Mouse (Mus musculus): Measurements from ENCODE around the gene Arhgap25. TPM values are rescaled to one million over a fixed set of nuclear protein-coding genes. Genes with fewer than 3 reads are reported as not detected.
"Not testable (repeated sequence)": the region's sequence is repeated elsewhere in the genome, so short reads cannot be mapped to it uniquely, and the experiment has no call there.

The Arhgap25 gene
- polyA plus RNA-seq, 1 experiment from 2014 or later: 4.9 TPM

GRCm38 (mm10) chr6:87527846-87528557, 5.1 kb downstream of the Arhgap25 start:
- H3K4me3 ChIP-seq (ENCODE audit: low read depth, low read length): no peak overlapping the region
- H3K9ac ChIP-seq (ENCODE audit: low read depth, low read length): no peak overlapping the region
- H3K36me3 ChIP-seq (ENCODE audit: control insufficient read depth, insufficient read depth, low read length): no peaks in the 10 kb centered on the region
- no peaks in the 10 kb centered on the region for H3K9me3 ChIP-seq (ENCODE audit: control insufficient read depth, low read length)
- peaks cover 2% of the 10 kb centered on the region; the same call in 1 of the 2 replicates for H3K4me1 ChIP-seq (ENCODE audit: control insufficient read depth, insufficient read depth, low read length)
- H3K27me3 ChIP-seq (replicated peaks; ENCODE audit: control insufficient read depth, insufficient read depth, low read length): no peaks in the 10 kb centered on the region; the same call in 1 of the 2 replicates
- WGBS: 88% methylated on average over 6 of the region's 6 CpGs
- H3K4me2 ChIP-seq (ENCODE audit: low read depth, low read length): no peak overlapping the region
- DNase-seq (ENCODE audit: low spot score) (no peak), ATAC-seq (ENCODE audit: low read depth) (no peak)
- no peak overlapping the region for H3K27ac ChIP-seq (replicated peaks; ENCODE audit: low read depth, low read length)

- WGBS: 88% methylated on average over 4 of the region's 4 CpGs
- no peaks in the 10 kb centered on the region for H3K4me1 ChIP-seq (ENCODE audit: control insufficient read depth, insufficient read depth, low read length)
- no peak overlapping the region for H3K27ac ChIP-seq (replicated peaks; ENCODE audit: low read depth, low read length)
- ATAC-seq (ENCODE audit: low read depth): no peak
- DNase-seq (ENCODE audit: low spot score): no peak
- H3K4me3 ChIP-seq (ENCODE audit: low read depth, low read length): no peak overlapping the region
- no peaks in the 10 kb centered on the region; the same call in 1 of the 2 replicates for H3K27me3 ChIP-seq (replicated peaks; ENCODE audit: control insufficient read depth, insufficient read depth, low read length)
- no peak overlapping the region for H3K4me2 ChIP-seq (ENCODE audit: low read depth, low read length)
- no peak overlapping the region for H3K9ac ChIP-seq (ENCODE audit: low read depth, low read length)
- no peaks in the 10 kb centered on the region for H3K9me3 ChIP-seq (ENCODE audit: control insufficient read depth, low read length)
- H3K36me3 ChIP-seq (ENCODE audit: control insufficient read depth, insufficient read depth, low read length): no peaks in the 10 kb centered on the region
Measured at GRCm38 (mm10) chr6:87527366-87527765, 5.7 kb downstream of the Arhgap25 start.

- Histone ChIP-seq H3K27me3 (replicated peaks; ENCODE audit: control insufficient read depth, insufficient read depth, low read length) (no peaks in the 10 kb centered on the region; the same call in 1 of the 2 replicates), H3K4me3 (ENCODE audit: low read depth, low read length) (no peak overlapping the region), H3K9me3 (ENCODE audit: control insufficient read depth, low read length) (no peaks in the 10 kb centered on the region), H3K4me1 (ENCODE audit: control insufficient read depth, insufficient read depth, low read length) (no peaks in the 10 kb centered on the region), H3K36me3 (ENCODE audit: control insufficient read depth, insufficient read depth, low read length) (no peaks in the 10 kb centered on the region), H3K9ac (ENCODE audit: low read depth, low read length) (no peak overlapping the region), H3K4me2 (ENCODE audit: low read depth, low read length) (no peak overlapping the region), H3K27ac (replicated peaks; ENCODE audit: low read depth, low read length) (no peak overlapping the region)
- WGBS: 83% methylated on average over 10 of the region's 10 CpGs
- ATAC-seq (ENCODE audit: low read depth) (no peak), DNase-seq (ENCODE audit: low spot score) (no peak)
Measured at GRCm38 (mm10) chr6:87525126-87525525, 7.9 kb downstream of the Arhgap25 start.

- Histone ChIP-seq H3K27me3 (replicated peaks; ENCODE audit: control insufficient read depth, insufficient read depth, low read length) (no peaks in the 10 kb centered on the region; the same call in 1 of the 2 replicates), H3K36me3 (ENCODE audit: control insufficient read depth, insufficient read depth, low read length) (no peaks in the 10 kb centered on the region), H3K9me3 (ENCODE audit: control insufficient read depth, low read length) (no peaks in the 10 kb centered on the region), H3K4me2 (ENCODE audit: low read depth, low read length) (no peak overlapping the region), H3K4me1 (ENCODE audit: control insufficient read depth, insufficient read depth, low read length) (no peaks in the 10 kb centered on the region), H3K9ac (ENCODE audit: low read depth, low read length) (no peak overlapping the region), H3K4me3 (ENCODE audit: low read depth, low read length) (no peak overlapping the region), H3K27ac (replicated peaks; ENCODE audit: low read depth, low read length) (no peak overlapping the region)
- 92% methylated on average over 4 of the region's 4 CpGs for WGBS
- ATAC-seq (ENCODE audit: low read depth) (no peak), DNase-seq (ENCODE audit: low spot score) (no peak)
Measured at GRCm38 (mm10) chr6:87524281-87524680, 8.8 kb downstream of the Arhgap25 start.

- Histone ChIP-seq H3K27ac (replicated peaks; ENCODE audit: low read depth, low read length) (no peak overlapping the region), H3K36me3 (ENCODE audit: control insufficient read depth, insufficient read depth, low read length) (no peaks in the 10 kb centered on the region), H3K9me3 (ENCODE audit: control insufficient read depth, low read length) (no peaks in the 10 kb centered on the region), H3K4me1 (ENCODE audit: control insufficient read depth, insufficient read depth, low read length) (no peaks in the 10 kb centered on the region), H3K27me3 (replicated peaks; ENCODE audit: control insufficient read depth, insufficient read depth, low read length) (no peaks in the 10 kb centered on the region; the same call in 1 of the 2 replicates), H3K4me2 (ENCODE audit: low read depth, low read length) (no peak overlapping the region), H3K9ac (ENCODE audit: low read depth, low read length) (no peak overlapping the region), H3K4me3 (ENCODE audit: low read depth, low read length) (no peak overlapping the region)
- DNase-seq (ENCODE audit: low spot score): no peak
- no peak for ATAC-seq (ENCODE audit: low read depth)
- WGBS: 56% methylated on average over 7 of the region's 7 CpGs
Measured at GRCm38 (mm10) chr6:87523736-87524135, 9.3 kb downstream of the Arhgap25 start.

GRCm38 (mm10) chr6:87523085-87523484, 10.0 kb downstream of the Arhgap25 start:
- no peak overlapping the region for H3K9ac ChIP-seq (ENCODE audit: low read depth, low read length)
- no peaks in the 10 kb centered on the region for H3K4me1 ChIP-seq (ENCODE audit: control insufficient read depth, insufficient read depth, low read length)
- no peak for ATAC-seq (ENCODE audit: low read depth)
- DNase-seq (ENCODE audit: low spot score): no peak
- WGBS: 66% methylated on average over 2 of the region's 2 CpGs
- no peak overlapping the region for H3K4me3 ChIP-seq (ENCODE audit: low read depth, low read length)
- H3K9me3 ChIP-seq (ENCODE audit: control insufficient read depth, low read length): no peaks in the 10 kb centered on the region
- H3K27me3 ChIP-seq (replicated peaks; ENCODE audit: control insufficient read depth, insufficient read depth, low read length): no peaks in the 10 kb centered on the region
- no peaks in the 10 kb centered on the region for H3K36me3 ChIP-seq (ENCODE audit: control insufficient read depth, insufficient read depth, low read length)
- no peak overlapping the region for H3K4me2 ChIP-seq (ENCODE audit: low read depth, low read length)
- no peak overlapping the region for H3K27ac ChIP-seq (replicated peaks; ENCODE audit: low read depth, low read length)

- 19% methylated on average over 3 of the region's 3 CpGs for WGBS
- Histone ChIP-seq H3K27me3 (replicated peaks; ENCODE audit: control insufficient read depth, insufficient read depth, low read length) (no peaks in the 10 kb centered on the region), H3K4me3 (ENCODE audit: low read depth, low read length) (no peak overlapping the region), H3K9ac (ENCODE audit: low read depth, low read length) (no peak overlapping the region), H3K27ac (replicated peaks; ENCODE audit: low read depth, low read length) (no peak overlapping the region), H3K4me1 (ENCODE audit: control insufficient read depth, insufficient read depth, low read length) (no peaks in the 10 kb centered on the region), H3K36me3 (ENCODE audit: control insufficient read depth, insufficient read depth, low read length) (no peaks in the 10 kb centered on the region), H3K4me2 (ENCODE audit: low read depth, low read length) (no peak overlapping the region), H3K9me3 (ENCODE audit: control insufficient read depth, low read length) (peaks cover 2% of the 10 kb centered on the region; the same call in 1 of the 2 replicates)
- DNase-seq (ENCODE audit: low spot score) (peak; percentile 65), ATAC-seq (ENCODE audit: low read depth) (no peak)
Measured at GRCm38 (mm10) chr6:87522236-87522635, 10.8 kb downstream of the Arhgap25 start.

- ATAC-seq (ENCODE audit: low read depth): not testable (repeated sequence)
- WGBS: 82% methylated on average over 6 of the region's 6 CpGs
Measured at GRCm38 (mm10) chr6:87521705-87522104, 11.4 kb downstream of the Arhgap25 start.

GRCm38 (mm10) chr6:87520572-87520971, 12.5 kb downstream of the Arhgap25 start:
- WGBS: 74% methylated on average over 8 of the region's 8 CpGs
- DNase-seq (ENCODE audit: low spot score) (peak; percentile 10), ATAC-seq (ENCODE audit: low read depth) (no peak)
- Histone ChIP-seq H3K9ac (ENCODE audit: low read depth, low read length) (no peak overlapping the region), H3K4me1 (ENCODE audit: control insufficient read depth, insufficient read depth, low read length) (no peaks in the 10 kb centered on the region), H3K27me3 (replicated peaks; ENCODE audit: control insufficient read depth, insufficient read depth, low read length) (no peaks in the 10 kb centered on the region), H3K4me3 (ENCODE audit: low read depth, low read length) (no peak overlapping the region), H3K27ac (replicated peaks; ENCODE audit: low read depth, low read length) (no peak overlapping the region), H3K4me2 (ENCODE audit: low read depth, low read length) (no peak overlapping the region), H3K9me3 (ENCODE audit: control insufficient read depth, low read length) (peaks cover 3% of the 10 kb centered on the region; the same call in 1 of the 2 replicates), H3K36me3 (ENCODE audit: control insufficient read depth, insufficient read depth, low read length) (no peaks in the 10 kb centered on the region)

More at GRCm38 (mm10) chr6:87521705-87522104, 11.4 kb downstream of the Arhgap25 start:
- not testable (repeated sequence) for H3K9ac ChIP-seq (ENCODE audit: low read depth, low read length); H3K4me1 ChIP-seq (ENCODE audit: control insufficient read depth, insufficient read depth, low read length); H3K4me2 ChIP-seq (ENCODE audit: low read depth, low read length); H3K36me3 ChIP-seq (ENCODE audit: control insufficient read depth, insufficient read depth, low read length); DNase-seq (ENCODE audit: low spot score); H3K4me3 ChIP-seq (ENCODE audit: low read depth, low read length); H3K27me3 ChIP-seq (replicated peaks; ENCODE audit: control insufficient read depth, insufficient read depth, low read length); H3K27ac ChIP-seq (replicated peaks; ENCODE audit: low read depth, low read length); H3K9me3 ChIP-seq (ENCODE audit: control insufficient read depth, low read length)
